Mouse (Mus musculus): ENCODE measurements around the gene Lingo2. TPM values are rescaled to one million over a fixed set of nuclear protein-coding genes. Genes with fewer than 3 reads are reported as not detected.

Lingo2 gene
- total and polyA plus RNA-seq, 2 experiments, result not detected

DNA sequence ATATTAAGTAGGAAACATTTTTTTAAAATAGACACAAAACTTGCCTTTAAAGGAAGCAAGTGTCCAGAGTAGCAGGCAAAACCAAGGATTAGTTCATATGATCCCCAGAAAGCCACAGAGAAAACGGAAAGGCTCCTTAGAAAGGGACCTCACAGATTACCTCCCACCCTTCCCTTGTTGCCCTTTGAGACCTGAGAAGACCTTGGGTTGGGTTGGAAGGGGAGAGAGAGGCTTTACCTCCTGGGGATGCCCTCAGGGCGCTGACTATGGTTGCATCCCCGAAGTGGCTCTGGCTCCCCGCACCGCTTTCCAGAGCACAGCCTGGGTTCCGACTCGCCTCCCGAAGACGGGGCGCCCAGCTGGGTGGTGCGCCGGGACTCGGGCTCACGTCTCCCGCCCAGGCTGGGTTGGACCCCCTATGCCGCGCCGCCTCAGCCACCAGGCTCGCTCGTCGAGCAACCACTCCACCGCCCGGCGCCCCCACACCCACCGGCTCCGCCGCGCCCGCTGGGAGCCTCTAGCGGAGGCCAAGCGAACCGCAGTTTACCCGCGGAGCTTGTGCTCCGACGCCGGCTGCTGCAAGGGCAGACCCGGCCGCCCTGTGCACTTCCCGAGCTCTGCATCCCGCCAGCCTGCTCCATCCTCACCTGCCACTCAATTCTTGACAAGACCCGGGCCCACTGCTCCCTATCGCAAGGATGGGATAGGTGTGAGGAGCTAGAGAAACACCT is 1.4 kb downstream of the Lingo2 start:
- H3K79me2 ChIP-seq (ENCODE audit: control insufficient read depth, insufficient read depth, low read length), result no peaks in the 10 kb centered on the region
- H3K4me3 ChIP-seq (ENCODE audit: insufficient read depth, low read depth, low read length), result peak overlapping the region; percentile 62; the same call in 1 of the 2 replicates
- 2% methylated on average over 42 of the region's 43 CpGs for WGBS
- TF ChIP-seq CTCF (IDR thresholded peaks at IDR 0.05; ENCODE audit: low read depth, low read length) (peak; percentile 77), POLR2A (IDR thresholded peaks at IDR 0.05; ENCODE audit: extremely low read depth, insufficient read depth, low read length) (no peak)
- H3K9ac ChIP-seq (ENCODE audit: low read depth, low read length), result peak overlapping the region; percentile 41; the same call in 1 of the 2 replicates
- DNase-seq (ENCODE audit: extremely low read depth, low read depth, low spot score), result peak; percentile 16
- H3K27me3 ChIP-seq (ENCODE audit: control insufficient read depth, insufficient read depth, low read length), result peaks cover 16% of the 10 kb centered on the region
- H3K27ac ChIP-seq (replicated peaks; ENCODE audit: insufficient read depth, low read depth, low read length), result no peak overlapping the region
- no peaks in the 10 kb centered on the region for H3K36me3 ChIP-seq (ENCODE audit: control insufficient read depth, insufficient read depth, low read length)
- peaks cover 6% of the 10 kb centered on the region; the same call in 1 of the 2 replicates for H3K4me1 ChIP-seq (ENCODE audit: control insufficient read depth, insufficient read depth, low read length)

DNA sequence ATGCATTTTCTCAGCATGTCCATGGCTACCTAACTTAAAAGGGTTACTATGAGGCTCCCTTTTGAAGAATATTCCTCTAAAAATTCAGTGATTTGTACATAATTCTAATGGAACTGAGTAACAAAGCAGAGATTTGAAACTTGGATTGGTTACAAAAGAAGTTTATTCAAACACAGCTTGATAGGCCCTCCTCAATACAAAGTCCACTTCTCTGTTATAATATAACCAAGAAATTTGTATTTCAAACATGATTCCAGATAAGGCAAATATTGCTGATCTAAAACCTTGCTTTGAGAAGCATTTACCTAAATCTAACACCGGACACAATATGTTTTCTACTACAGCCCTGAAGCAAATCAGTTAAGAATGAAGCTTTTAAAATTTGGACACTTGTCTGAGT is 60.7 kb downstream of the Lingo2 start:
- Histone ChIP-seq H3K4me3 (ENCODE audit: insufficient read depth, low read depth, low read length) (no peak overlapping the region), H3K27ac (replicated peaks; ENCODE audit: insufficient read depth, low read depth, low read length) (no peak overlapping the region), H3K4me1 (ENCODE audit: control insufficient read depth, insufficient read depth, low read length) (peaks cover 5% of the 10 kb centered on the region; the same call in 1 of the 2 replicates), H3K9ac (ENCODE audit: low read depth, low read length) (no peak overlapping the region), H3K27me3 (ENCODE audit: control insufficient read depth, insufficient read depth, low read length) (no peaks in the 10 kb centered on the region), H3K36me3 (ENCODE audit: control insufficient read depth, insufficient read depth, low read length) (no peaks in the 10 kb centered on the region), H3K79me2 (ENCODE audit: control insufficient read depth, insufficient read depth, low read length) (no peaks in the 10 kb centered on the region)
- 20% methylated on average over 1 of the region's 1 CpGs for WGBS
- TF ChIP-seq CTCF (IDR thresholded peaks at IDR 0.05; ENCODE audit: low read depth, low read length) (no peak), POLR2A (IDR thresholded peaks at IDR 0.05; ENCODE audit: extremely low read depth, insufficient read depth, low read length) (no peak)
- peak; percentile 94 for DNase-seq (ENCODE audit: extremely low read depth, low read depth, low spot score)

DNA sequence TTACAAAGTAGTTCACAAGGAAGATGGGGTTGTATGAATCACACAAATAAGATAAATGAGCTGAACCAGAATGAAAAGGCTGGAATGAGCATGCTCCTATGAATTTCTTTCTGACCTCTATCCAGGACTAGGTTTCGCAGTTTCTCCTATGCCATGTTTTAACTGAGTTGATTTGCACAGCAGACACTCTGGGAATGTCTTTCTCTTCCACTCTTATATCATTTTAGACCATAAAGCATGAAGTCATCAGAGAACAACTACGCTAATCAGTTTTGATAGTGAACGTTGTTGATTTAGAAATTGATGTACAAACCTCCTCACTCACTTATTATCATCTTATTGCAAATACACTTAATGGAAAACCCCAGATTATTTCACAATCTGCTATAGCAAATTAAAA is 61.2 kb downstream of the Lingo2 start:
- H3K36me3 ChIP-seq (ENCODE audit: control insufficient read depth, insufficient read depth, low read length), result no peaks in the 10 kb centered on the region
- H3K4me1 ChIP-seq (ENCODE audit: control insufficient read depth, insufficient read depth, low read length), result peaks cover 5% of the 10 kb centered on the region; the same call in 1 of the 2 replicates
- H3K9ac ChIP-seq (ENCODE audit: low read depth, low read length), result no peak overlapping the region
- H3K4me3 ChIP-seq (ENCODE audit: insufficient read depth, low read depth, low read length), result no peak overlapping the region
- H3K27ac ChIP-seq (replicated peaks; ENCODE audit: insufficient read depth, low read depth, low read length), result no peak overlapping the region
- no peaks in the 10 kb centered on the region for H3K27me3 ChIP-seq (ENCODE audit: control insufficient read depth, insufficient read depth, low read length)
- DNase-seq (ENCODE audit: extremely low read depth, low read depth, low spot score), result no peak
- WGBS, result 23% methylated on average over 3 of the region's 3 CpGs
- no peaks in the 10 kb centered on the region for H3K79me2 ChIP-seq (ENCODE audit: control insufficient read depth, insufficient read depth, low read length)
- TF ChIP-seq POLR2A (IDR thresholded peaks at IDR 0.05; ENCODE audit: extremely low read depth, insufficient read depth, low read length), result no peak
- TF ChIP-seq CTCF (IDR thresholded peaks at IDR 0.05; ENCODE audit: low read depth, low read length), result no peak

DNA sequence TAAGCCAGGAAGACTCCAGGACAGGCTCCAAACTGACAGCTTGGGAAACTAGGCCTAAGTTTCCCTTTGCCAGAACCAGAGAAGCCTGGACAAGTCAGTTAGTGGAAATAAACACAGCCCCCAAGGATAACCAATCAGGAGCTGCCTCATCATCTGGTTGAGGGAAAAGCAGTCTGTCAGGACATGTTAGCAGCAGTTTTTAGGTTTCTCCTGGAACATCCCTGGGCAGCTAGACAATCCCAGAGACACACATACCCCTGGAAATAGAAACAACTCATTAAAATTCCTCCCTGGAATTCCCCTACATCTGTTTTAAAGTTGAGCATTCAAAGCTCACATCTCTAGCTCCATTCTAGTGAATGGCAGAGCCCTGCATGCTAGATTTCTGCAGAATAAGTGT is 76.8 kb downstream of the Lingo2 start:
- H3K79me2 ChIP-seq (ENCODE audit: control insufficient read depth, insufficient read depth, low read length), result no peaks in the 10 kb centered on the region
- no peaks in the 10 kb centered on the region for H3K27me3 ChIP-seq (ENCODE audit: control insufficient read depth, insufficient read depth, low read length)
- TF ChIP-seq POLR2A (IDR thresholded peaks at IDR 0.05; ENCODE audit: extremely low read depth, insufficient read depth, low read length) (no peak), CTCF (IDR thresholded peaks at IDR 0.05; ENCODE audit: low read depth, low read length) (no peak)
- H3K9ac ChIP-seq (ENCODE audit: low read depth, low read length), result no peak overlapping the region
- H3K36me3 ChIP-seq (ENCODE audit: control insufficient read depth, insufficient read depth, low read length), result no peaks in the 10 kb centered on the region
- H3K4me3 ChIP-seq (ENCODE audit: insufficient read depth, low read depth, low read length), result no peak overlapping the region
- DNase-seq (ENCODE audit: extremely low read depth, low read depth, low spot score), result no peak
- no peak overlapping the region for H3K27ac ChIP-seq (replicated peaks; ENCODE audit: insufficient read depth, low read depth, low read length)
- no peaks in the 10 kb centered on the region for H3K4me1 ChIP-seq (ENCODE audit: control insufficient read depth, insufficient read depth, low read length)

DNA sequence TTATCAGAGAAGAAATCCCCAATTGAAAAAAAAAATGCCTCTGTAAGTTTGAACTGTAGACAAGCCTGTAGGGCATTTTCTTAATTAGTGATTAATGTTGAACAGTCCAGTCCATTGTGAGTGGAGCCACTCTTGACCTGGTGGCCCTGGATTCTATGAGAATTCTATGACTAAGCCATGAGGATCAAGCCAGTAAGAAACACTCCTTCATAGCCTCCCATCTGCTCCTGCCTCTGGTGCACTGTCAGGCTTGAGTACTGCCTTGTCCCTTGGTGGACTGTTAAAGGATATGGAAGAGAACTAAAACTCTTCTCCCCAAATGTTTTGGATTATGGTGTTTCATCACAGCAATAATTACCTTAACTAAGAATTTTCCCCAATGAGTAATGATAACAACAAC is 126.6 kb downstream of the Lingo2 start:
- TF ChIP-seq CTCF (IDR thresholded peaks at IDR 0.05; ENCODE audit: low read depth, low read length) (no peak), POLR2A (IDR thresholded peaks at IDR 0.05; ENCODE audit: extremely low read depth, insufficient read depth, low read length) (no peak)
- no peaks in the 10 kb centered on the region for H3K4me1 ChIP-seq (ENCODE audit: control insufficient read depth, insufficient read depth, low read length)

DNA sequence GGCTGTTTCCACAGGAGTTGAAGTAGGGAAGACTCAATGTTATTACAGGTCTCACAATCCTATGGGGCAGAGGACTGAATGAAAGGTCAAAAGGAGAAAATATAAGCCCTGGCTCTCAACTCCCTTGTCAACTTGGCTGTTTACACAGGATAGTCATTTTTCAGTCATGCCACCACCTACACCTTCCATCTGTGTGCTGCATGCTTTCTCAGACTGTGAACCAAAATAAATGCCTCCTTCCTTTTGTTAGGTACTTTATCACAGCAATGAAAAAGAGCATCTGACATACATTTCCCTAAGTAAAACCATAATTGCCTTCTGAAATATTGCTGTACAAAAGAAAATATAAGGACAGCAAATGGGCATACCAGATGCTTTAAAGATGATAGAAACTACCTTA is 129.6 kb downstream of the Lingo2 start:
- H3K79me2 ChIP-seq (ENCODE audit: control insufficient read depth, insufficient read depth, low read length), result no peaks in the 10 kb centered on the region
- H3K27ac ChIP-seq (replicated peaks; ENCODE audit: insufficient read depth, low read depth, low read length), result no peak overlapping the region
- no peak overlapping the region for H3K4me3 ChIP-seq (ENCODE audit: insufficient read depth, low read depth, low read length)
- no peaks in the 10 kb centered on the region for H3K4me1 ChIP-seq (ENCODE audit: control insufficient read depth, insufficient read depth, low read length)
- H3K9ac ChIP-seq (ENCODE audit: low read depth, low read length), result no peak overlapping the region
- H3K27me3 ChIP-seq (ENCODE audit: control insufficient read depth, insufficient read depth, low read length), result no peaks in the 10 kb centered on the region
- no peak for TF ChIP-seq POLR2A (IDR thresholded peaks at IDR 0.05; ENCODE audit: extremely low read depth, insufficient read depth, low read length)
- TF ChIP-seq CTCF (IDR thresholded peaks at IDR 0.05; ENCODE audit: low read depth, low read length), result no peak
- H3K36me3 ChIP-seq (ENCODE audit: control insufficient read depth, insufficient read depth, low read length), result no peaks in the 10 kb centered on the region
- DNase-seq (ENCODE audit: extremely low read depth, low read depth, low spot score), result no peak

More for the DNA sequence above, 126.6 kb downstream of the Lingo2 start:
- Histone ChIP-seq H3K9ac (ENCODE audit: low read depth, low read length) (no peak overlapping the region), H3K27me3 (ENCODE audit: control insufficient read depth, insufficient read depth, low read length) (no peaks in the 10 kb centered on the region), H3K36me3 (ENCODE audit: control insufficient read depth, insufficient read depth, low read length) (no peaks in the 10 kb centered on the region), H3K27ac (replicated peaks; ENCODE audit: insufficient read depth, low read depth, low read length) (no peak overlapping the region), H3K4me3 (ENCODE audit: insufficient read depth, low read depth, low read length) (no peak overlapping the region), H3K79me2 (ENCODE audit: control insufficient read depth, insufficient read depth, low read length) (no peaks in the 10 kb centered on the region)
- no peak for DNase-seq (ENCODE audit: extremely low read depth, low read depth, low spot score)

Data from liver, adult 2 months (tissue).